Mouse (Mus musculus) bone marrow, adult 2 months (tissue): ENCODE measurements around the gene Lims1.

ENCODE experiments used
- CTCF ChIP-seq: fragments of 200-500 bp; IDR thresholded peaks from 2 replicates; pipeline ENCODE4 v1.5.1; 2011; ENCODE audit warnings: low read length, control low read depth; ENCODE audit not compliant: control insufficient read depth, insufficient read depth
- POLR2A ChIP-seq: fragments of 200-500 bp; IDR thresholded peaks from 2 replicates; pipeline ENCODE4 v1.6.1; 2011; ENCODE audit warnings: low read depth, mild to moderate bottlenecking, control low read depth, low read length, borderline replicate concordance; ENCODE audit not compliant: control insufficient read depth

DNA sequence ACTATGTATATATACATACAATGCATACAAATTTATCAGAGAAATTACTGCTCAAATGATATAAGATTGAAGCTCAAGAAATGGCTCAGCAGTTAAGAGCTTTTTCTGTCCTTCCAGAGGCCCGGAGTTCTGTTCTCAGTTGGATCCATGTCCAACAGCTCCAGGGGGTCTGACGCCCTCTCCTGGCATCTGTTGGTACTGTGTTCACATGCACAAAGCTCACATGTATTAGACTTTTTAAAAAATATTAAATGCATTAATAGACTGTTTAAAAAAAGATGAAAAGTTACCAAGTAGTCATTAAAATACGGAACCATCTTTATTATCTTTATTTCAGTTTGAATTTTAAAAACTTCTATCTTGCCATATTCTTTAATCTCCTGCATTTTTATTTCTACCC, 65.4 kb downstream of the Lims1 start:
- TF ChIP-seq POLR2A = no peak
- TF ChIP-seq CTCF = no peak
